Mouse (Mus musculus): ENCODE data around the gene Snrpf. TPM values are rescaled to one million over a fixed set of nuclear protein-coding genes. Genes with fewer than 3 reads are reported as not detected.

Snrpf gene
- polyA plus RNA-seq (2015; fragmentation: Nextera tagmentation; extraction: Ambion mirVana): 45.4 and 53.0 TPM in 2 replicates

DNA sequence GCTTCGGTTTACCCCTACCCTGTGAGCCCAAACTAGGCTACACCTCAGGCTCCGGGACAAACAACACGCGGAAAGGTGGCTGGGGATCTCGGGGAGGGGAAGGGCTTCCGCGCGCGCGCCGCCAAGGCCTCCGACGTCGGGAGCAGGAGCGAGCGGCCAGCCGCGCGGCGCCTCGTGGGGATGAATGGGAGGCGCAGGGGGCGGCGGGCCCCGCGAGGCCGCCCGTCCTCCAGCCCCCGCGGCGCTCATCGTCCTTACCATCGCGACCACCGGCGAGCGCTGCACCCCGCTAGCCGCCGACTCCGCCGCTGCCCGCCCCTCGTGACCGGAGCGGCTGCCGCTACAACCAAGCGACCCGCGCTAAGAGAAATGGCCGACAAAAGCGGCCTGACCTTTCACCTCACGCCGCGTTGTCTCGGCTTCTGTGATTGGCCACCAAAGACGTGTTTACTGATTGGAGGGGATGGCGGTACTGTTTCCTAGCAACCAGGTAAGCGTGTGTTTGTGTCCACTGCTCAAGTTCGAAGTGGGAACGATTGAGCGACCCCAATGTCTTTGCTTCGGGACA lies at the start of gene Snrpf:
Gene Snrpf (minus strand): TSS at position 426 of the 568 bp plus-strand sequence.
- Histone ChIP-seq H3K27me3 (ENCODE audit: insufficient read depth, low read length) (no peaks in the 10 kb centered on the region), H3K9me3 (ENCODE audit: low read length) (no peaks in the 10 kb centered on the region), H3K27ac (ENCODE audit: low read depth) (peak within 1 kb of the TSS; percentile 74), H3K4me1 (ENCODE audit: insufficient read depth) (peaks cover 15% of the 10 kb centered on the region), H3K9ac (replicated peaks) (peak within 1 kb of the TSS; percentile 73), H3K4me2 (ENCODE audit: low read depth, low read length) (peak within 1 kb of the TSS; percentile 76), H3K36me3 (replicated peaks; ENCODE audit: insufficient read depth, low read length) (peaks cover 14% of the 10 kb centered on the region; the same call in 1 of the 2 replicates), H3K4me3 (ENCODE audit: low read depth, low read length) (peak within 1 kb of the TSS; percentile 84)
- TF ChIP-seq CTCF (IDR thresholded peaks at IDR 0.05; ENCODE audit: low read depth) (no peak), EP300 (IDR thresholded peaks at IDR 0.05; ENCODE audit: low read depth) (no peak)
- DNase-seq (peak; percentile 93), ATAC-seq (peak; percentile 92)
- WGBS (ENCODE audit: insufficient replicate concordance): under 1% methylated on average over 58 of the region's 63 CpGs

DNA sequence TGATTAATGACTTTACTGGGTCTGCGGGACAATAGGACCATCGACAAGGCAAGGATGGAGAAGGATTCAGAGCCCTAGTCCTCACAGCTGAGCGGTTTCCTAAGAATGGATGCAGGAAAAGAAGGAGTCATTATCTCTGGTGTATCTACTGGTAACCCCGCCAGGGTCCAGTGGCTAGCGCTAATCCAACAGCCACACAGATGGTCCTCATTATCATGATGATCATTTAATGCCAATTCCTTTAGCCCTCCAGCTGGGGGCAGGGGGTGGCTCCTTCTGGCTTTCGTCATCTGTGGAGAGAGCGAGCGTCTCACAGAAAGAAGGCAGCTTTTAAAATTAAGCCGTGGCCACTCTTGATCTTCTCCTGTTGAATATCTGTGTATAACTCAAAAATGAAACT lies 46.4 kb upstream of the Snrpf start:
- no peak for DNase-seq
- H3K4me1 ChIP-seq (ENCODE audit: insufficient read depth): peaks cover 6% of the 10 kb centered on the region
- no peak for ATAC-seq
- H3K4me2 ChIP-seq (ENCODE audit: low read depth, low read length): no peak overlapping the region
- TF ChIP-seq CTCF (IDR thresholded peaks at IDR 0.05; ENCODE audit: low read depth): no peak
- TF ChIP-seq EP300 (IDR thresholded peaks at IDR 0.05; ENCODE audit: low read depth): no peak
- H3K4me3 ChIP-seq (ENCODE audit: low read depth, low read length): no peak overlapping the region
- peaks cover 22% of the 10 kb centered on the region for H3K27me3 ChIP-seq (ENCODE audit: insufficient read depth, low read length)
- WGBS (ENCODE audit: insufficient replicate concordance): 73% methylated on average over 9 of the region's 9 CpGs
- H3K27ac ChIP-seq (ENCODE audit: low read depth): no peak overlapping the region
- no peaks in the 10 kb centered on the region for H3K36me3 ChIP-seq (replicated peaks; ENCODE audit: insufficient read depth, low read length)
- H3K9me3 ChIP-seq (ENCODE audit: low read length): no peaks in the 10 kb centered on the region
- H3K9ac ChIP-seq (replicated peaks): no peak overlapping the region

DNA sequence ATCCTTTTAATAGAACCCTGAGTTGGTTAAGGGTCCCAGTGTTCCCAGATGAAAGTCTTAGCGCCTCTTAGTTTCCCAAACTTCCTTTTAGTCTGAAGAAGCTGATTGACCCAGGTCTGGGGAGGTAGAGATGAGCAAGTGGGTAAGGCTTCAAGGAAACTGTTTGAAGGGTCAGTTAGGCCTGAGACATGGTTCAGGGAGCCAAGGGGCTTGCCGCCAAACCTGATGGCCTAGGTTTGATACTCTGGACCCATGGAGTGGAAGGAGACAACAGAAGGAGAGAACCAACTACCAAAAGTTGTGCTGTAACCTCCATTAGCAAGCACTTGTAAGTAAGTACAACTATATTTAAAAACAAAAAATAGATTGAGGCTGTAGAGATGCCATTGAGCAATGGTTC lies 44.5 kb upstream of the Snrpf start:
- 87% methylated on average over 2 of the region's 2 CpGs for WGBS (ENCODE audit: insufficient replicate concordance)
- ATAC-seq: no peak
- TF ChIP-seq CTCF (IDR thresholded peaks at IDR 0.05; ENCODE audit: low read depth) (no peak), EP300 (IDR thresholded peaks at IDR 0.05; ENCODE audit: low read depth) (no peak)
- Histone ChIP-seq H3K36me3 (replicated peaks; ENCODE audit: insufficient read depth, low read length) (no peaks in the 10 kb centered on the region), H3K27me3 (ENCODE audit: insufficient read depth, low read length) (peaks cover 6% of the 10 kb centered on the region; the same call in 1 of the 2 replicates), H3K27ac (ENCODE audit: low read depth) (no peak overlapping the region), H3K9ac (replicated peaks) (no peak overlapping the region), H3K4me3 (ENCODE audit: low read depth, low read length) (no peak overlapping the region), H3K4me1 (ENCODE audit: insufficient read depth) (no peaks in the 10 kb centered on the region), H3K9me3 (ENCODE audit: low read length) (no peaks in the 10 kb centered on the region; the same call in 1 of the 2 replicates), H3K4me2 (ENCODE audit: low read depth, low read length) (no peak overlapping the region)
- DNase-seq: no peak

DNA sequence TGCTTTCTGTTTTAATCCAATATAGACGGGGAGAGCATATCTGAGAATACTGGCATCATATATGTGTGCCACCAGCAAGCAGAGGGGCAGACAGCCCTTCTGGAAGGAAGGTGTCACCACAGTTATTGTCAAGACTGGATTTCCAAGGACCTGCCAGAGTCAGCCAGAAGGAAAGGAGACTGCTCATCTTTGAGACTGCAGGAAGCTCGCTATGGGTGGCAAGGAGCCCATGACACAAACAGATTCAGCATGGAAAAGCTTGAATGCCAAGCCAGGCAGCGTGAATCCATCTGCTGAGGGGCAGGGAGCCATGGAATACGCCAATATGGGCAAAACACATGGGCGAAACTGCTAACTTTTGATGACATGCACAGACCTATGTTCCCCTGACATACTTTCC lies 44.1 kb upstream of the Snrpf start:
- Histone ChIP-seq H3K27me3 (ENCODE audit: insufficient read depth, low read length) (peaks cover 3% of the 10 kb centered on the region; the same call in 1 of the 2 replicates), H3K27ac (ENCODE audit: low read depth) (no peak overlapping the region), H3K36me3 (replicated peaks; ENCODE audit: insufficient read depth, low read length) (no peaks in the 10 kb centered on the region), H3K4me2 (ENCODE audit: low read depth, low read length) (no peak overlapping the region), H3K9ac (replicated peaks) (no peak overlapping the region), H3K9me3 (ENCODE audit: low read length) (no peaks in the 10 kb centered on the region; the same call in 1 of the 2 replicates), H3K4me3 (ENCODE audit: low read depth, low read length) (no peak overlapping the region), H3K4me1 (ENCODE audit: insufficient read depth) (no peaks in the 10 kb centered on the region)
- ATAC-seq (no peak), DNase-seq (no peak)
- no peak for TF ChIP-seq CTCF (IDR thresholded peaks at IDR 0.05; ENCODE audit: low read depth)
- no peak for TF ChIP-seq EP300 (IDR thresholded peaks at IDR 0.05; ENCODE audit: low read depth)
- 77% methylated on average over 5 of the region's 5 CpGs for WGBS (ENCODE audit: insufficient replicate concordance)

DNA sequence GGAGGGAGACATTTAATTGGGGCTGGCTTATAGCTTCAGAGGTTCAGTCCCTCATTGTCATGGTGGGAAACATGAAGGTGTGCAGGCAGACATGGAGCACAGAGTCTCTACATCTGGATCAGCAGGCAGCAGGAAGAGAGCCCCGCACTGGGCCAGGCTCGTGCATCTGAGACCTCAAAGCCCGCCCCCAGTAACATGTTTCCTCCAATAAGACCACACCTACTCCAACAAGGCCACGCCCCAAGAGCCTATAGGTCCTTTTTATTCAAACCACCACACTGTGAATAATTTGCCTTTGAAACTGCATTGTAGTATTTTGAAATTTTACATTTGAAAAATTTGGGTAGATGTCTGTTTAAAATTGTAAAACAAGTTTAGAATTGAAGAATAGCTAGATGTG lies 42.6 kb upstream of the Snrpf start:
- no peak overlapping the region for H3K27ac ChIP-seq (ENCODE audit: low read depth)
- ATAC-seq: no peak
- no peaks in the 10 kb centered on the region for H3K36me3 ChIP-seq (replicated peaks; ENCODE audit: insufficient read depth, low read length)
- WGBS (ENCODE audit: insufficient replicate concordance): 56% methylated on average over 4 of the region's 4 CpGs
- H3K27me3 ChIP-seq (ENCODE audit: insufficient read depth, low read length): peaks cover 3% of the 10 kb centered on the region; the same call in 1 of the 2 replicates
- H3K4me2 ChIP-seq (ENCODE audit: low read depth, low read length): no peak overlapping the region
- H3K9ac ChIP-seq (replicated peaks): no peak overlapping the region
- TF ChIP-seq CTCF (IDR thresholded peaks at IDR 0.05; ENCODE audit: low read depth): no peak
- no peak for TF ChIP-seq EP300 (IDR thresholded peaks at IDR 0.05; ENCODE audit: low read depth)
- no peaks in the 10 kb centered on the region for H3K4me1 ChIP-seq (ENCODE audit: insufficient read depth)
- no peak for DNase-seq
- no peaks in the 10 kb centered on the region; the same call in 1 of the 2 replicates for H3K9me3 ChIP-seq (ENCODE audit: low read length)
- no peak overlapping the region for H3K4me3 ChIP-seq (ENCODE audit: low read depth, low read length)

DNA sequence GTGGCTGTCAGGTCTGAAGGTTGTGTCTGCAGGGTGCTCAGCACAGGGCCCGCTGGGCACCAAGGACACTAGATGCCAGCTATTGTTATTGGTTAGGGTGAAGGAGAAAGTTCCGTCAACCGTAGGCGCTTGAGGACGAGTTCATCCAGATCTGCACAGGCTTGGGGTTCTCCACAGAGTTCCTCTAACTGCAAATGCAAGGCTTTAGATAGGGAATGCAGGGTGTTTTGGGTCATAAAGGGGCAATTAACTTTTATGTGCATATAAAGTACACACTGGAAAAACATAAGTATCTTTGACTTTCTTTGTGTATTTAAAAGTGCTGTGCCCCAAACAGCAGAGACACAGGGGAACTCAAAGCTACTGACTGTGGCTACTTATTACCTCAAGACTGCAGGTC lies 40.8 kb upstream of the Snrpf start:
- no peak for ATAC-seq
- DNase-seq: no peak
- Histone ChIP-seq H3K4me2 (ENCODE audit: low read depth, low read length) (no peak overlapping the region), H3K4me3 (ENCODE audit: low read depth, low read length) (no peak overlapping the region), H3K9ac (replicated peaks) (no peak overlapping the region), H3K27ac (ENCODE audit: low read depth) (no peak overlapping the region), H3K4me1 (ENCODE audit: insufficient read depth) (no peaks in the 10 kb centered on the region), H3K36me3 (replicated peaks; ENCODE audit: insufficient read depth, low read length) (no peaks in the 10 kb centered on the region), H3K9me3 (ENCODE audit: low read length) (no peaks in the 10 kb centered on the region; the same call in 1 of the 2 replicates), H3K27me3 (ENCODE audit: insufficient read depth, low read length) (no peaks in the 10 kb centered on the region)
- WGBS (ENCODE audit: insufficient replicate concordance): 89% methylated on average over 5 of the region's 5 CpGs
- TF ChIP-seq EP300 (IDR thresholded peaks at IDR 0.05; ENCODE audit: low read depth) (no peak), CTCF (IDR thresholded peaks at IDR 0.05; ENCODE audit: low read depth) (no peak)

Data from liver, postnatal 0 days (tissue).